Mouse (Mus musculus): ENCODE results near the gene Pde4c. TPM values are rescaled to one million over a fixed set of nuclear protein-coding genes. Genes with fewer than 3 reads are reported as not detected.
A peak's percentile ranks its signal among the peaks of the same experiment; 100 is the strongest.

The Pde4c gene
- total RNA-seq, 2 experiments from 2014 or later, result 0.89 to 2.0 TPM

GRCm38 (mm10) chr8:70772890-70773289, 49.4 kb downstream of the Pde4c start:
- intact Hi-C loops (cut with DNase I), result no loop called here
- DNase-seq (ENCODE audit: low spot score in 2 of 2), result no peak

- intact Hi-C loops (cut with DNase I), result no loop called here
- DNase-seq (ENCODE audit: low spot score in 2 of 2), result no peak
Measured at GRCm38 (mm10) chr8:70773410-70773809, 49.9 kb downstream of the Pde4c start.

- DNase-seq (ENCODE audit: low spot score in 2 of 2), result peak; percentile 61 to 64
- intact Hi-C loops (cut with DNase I), result no loop called here
Measured at GRCm38 (mm10) chr8:70773833-70774232, 50.3 kb downstream of the Pde4c start.

GRCm38 (mm10) chr8:70774740-70775139, 51.2 kb downstream of the Pde4c start:
- no peak for DNase-seq (ENCODE audit: low spot score in 2 of 2)
- intact Hi-C loops (cut with DNase I), result no loop called here

- no peak for DNase-seq (ENCODE audit: low spot score in 2 of 2)
- intact Hi-C loops (cut with DNase I), result no loop called here
Measured at GRCm38 (mm10) chr8:70775227-70775626, 51.7 kb downstream of the Pde4c start.

- intact Hi-C loops (cut with DNase I), result loop anchor here (2.0 kb wide), 1 partner anchor 17 kb away; no protein-coding TSS in a partner anchor
- DNase-seq (ENCODE audit: low spot score in 2 of 2), result peak in 1 of 2 experiments; percentile 32
Measured at GRCm38 (mm10) chr8:70775851-70776495, 52.5 kb downstream of the Pde4c start.

GRCm38 (mm10) chr8:70776496-70777444, 53.2 kb downstream of the Pde4c start, which contains the start of gene Pik3r2:
Pik3r2 (minus strand) TSS chr8:70776713.
- intact Hi-C loops (cut with DNase I), result loop anchor here (2.0 kb wide), 1 partner anchor 16 kb away; no protein-coding TSS in a partner anchor
- peak; percentile 98 to 99 for DNase-seq (ENCODE audit: low spot score in 2 of 2)

GRCm38 (mm10) chr8:70780093-70780492, 56.6 kb downstream of the Pde4c start:
- intact Hi-C loops (cut with DNase I), result no loop called here
- DNase-seq (ENCODE audit: low spot score in 2 of 2), result peak; percentile 37 to 55

- no peak for DNase-seq (ENCODE audit: low spot score in 2 of 2)
- intact Hi-C loops (cut with DNase I), result no loop called here
Measured at GRCm38 (mm10) chr8:70786291-70787050, 63.0 kb downstream of the Pde4c start.

- intact Hi-C loops (cut with DNase I), result no loop called here
- no peak for DNase-seq (ENCODE audit: low spot score in 2 of 2)
Measured at GRCm38 (mm10) chr8:70787051-70787445, 63.5 kb downstream of the Pde4c start.

GRCm38 (mm10) chr8:70787941-70788667, 64.6 kb downstream of the Pde4c start:
- DNase-seq (ENCODE audit: low spot score in 2 of 2), result no peak
- intact Hi-C loops (cut with DNase I), result no loop called here

GRCm38 (mm10) chr8:70789046-70789445, 65.5 kb downstream of the Pde4c start:
- DNase-seq (ENCODE audit: low spot score in 2 of 2), result no peak
- intact Hi-C loops (cut with DNase I), result no loop called here

- intact Hi-C loops (cut with DNase I), result no loop called here
- peak in 1 of 2 experiments; percentile 63 for DNase-seq (ENCODE audit: low spot score in 2 of 2)
Measured at GRCm38 (mm10) chr8:70790846-70791245, 67.3 kb downstream of the Pde4c start.

- intact Hi-C loops (cut with DNase I), result no loop called here
- no peak for DNase-seq (ENCODE audit: low spot score in 2 of 2)
Measured at GRCm38 (mm10) chr8:70791294-70791701, 67.8 kb downstream of the Pde4c start.

GRCm38 (mm10) chr8:70791975-70792691, 68.6 kb downstream of the Pde4c start:
- DNase-seq (ENCODE audit: low spot score in 2 of 2), result peak; percentile 95 to 96
- intact Hi-C loops (cut with DNase I), result loop anchor here (2.0 kb wide), 1 partner anchor 15 kb away; the partner anchor contains the start of gene Pik3r2

GRCm38 (mm10) chr8:70792700-70793099, 69.2 kb downstream of the Pde4c start:
- DNase-seq (ENCODE audit: low spot score in 2 of 2), result no peak
- intact Hi-C loops (cut with DNase I), result loop anchor here (2.0 kb wide), 1 partner anchor 16 kb away; the partner anchor contains the start of gene Pik3r2

GRCm38 (mm10) chr8:70794215-70794614, 70.7 kb downstream of the Pde4c start:
- DNase-seq (ENCODE audit: low spot score in 2 of 2), result no peak
- intact Hi-C loops (cut with DNase I), result no loop called here

GRCm38 (mm10) chr8:70795370-70795769, 71.8 kb downstream of the Pde4c start:
- DNase-seq (ENCODE audit: low spot score in 2 of 2), result no peak
- intact Hi-C loops (cut with DNase I), result loop anchor here (5.0 kb wide), 1 partner anchor 33 kb away; the partner anchor contains the start of gene Mpv17l2

All from left cerebral cortex, postnatal 36 days (tissue).